Mouse (Mus musculus) macrophage (primary cell): ENCODE measurements around the gene Nlrp9c. TPM values are rescaled to one million over a fixed set of nuclear protein-coding genes. Genes with fewer than 3 reads are reported as not detected.

Experiments used
- polyA plus RNA-seq: library from polyadenylated mRNA; stranded (reverse); fragments of 250-400 nt; gene quantifications from 3 replicates; pipeline ENCODE4 v1.2.4, GENCODE M21; 2018; ENCODE audit warnings: inconsistent platforms

Nlrp9c gene
- polyA plus RNA-seq, 1 experiment from 2014 or later: not detected

Other genes with a start within 250 kb of the Nlrp9c start
- not detected in 3 replicates for gene Cyp2b9, start 230.3 kb downstream of the Nlrp9c start, polyA plus RNA-seq
- gene Vmn1r184, start 143.4 kb downstream of the Nlrp9c start, polyA plus RNA-seq: not detected in 3 replicates
- not detected in 3 replicates for gene Cyp2a4, start 96.5 kb downstream of the Nlrp9c start, polyA plus RNA-seq
- gene Nlrp4a, start 31.4 kb upstream of the Nlrp9c start, polyA plus RNA-seq: not detected in 3 replicates
- not detected in 3 replicates for gene Nlrp9a, start 131.3 kb upstream of the Nlrp9c start, polyA plus RNA-seq
- gene Vmn1r185, start 214.8 kb upstream of the Nlrp9c start, polyA plus RNA-seq: not detected in 3 replicates